Mouse (Mus musculus) hindbrain, embryonic 11.5 days (tissue): ENCODE measurements around the gene Bcl2. TPM values are rescaled to one million over a fixed set of nuclear protein-coding genes. Genes with fewer than 3 reads are reported as not detected.
A peak's percentile ranks its signal among the peaks of the same experiment; 100 is the strongest.

Source experiments
- ATAC-seq: fragments of 200-750 bp; cut with Nextera tagmentation; 2 replicates; pipeline ENCODE4 v1.8.0; 2017; ENCODE audit warnings: mild to moderate bottlenecking, moderate TSS enrichment, moderate library complexity; ENCODE audit not compliant: low FRiP score
- DNase-seq: peaks from one replicate; pipeline ENCODE4 v3.0.0-alpha.2; 2015; ENCODE audit warnings: low spot score
- H3K27ac ChIP-seq: fragments of 300-500 bp; sonication (generic); 2 replicates; pipeline ENCODE4 v1.5.1; 2014; ENCODE audit warnings: mild to moderate bottlenecking, low read depth, low read length
- H3K27me3 ChIP-seq: fragments of 300-500 bp; sonication (generic); 2 replicates; pipeline ENCODE4 v1.6.1; 2014; ENCODE audit warnings: mild to moderate bottlenecking, low read length, moderate library complexity, mixed read lengths; ENCODE audit not compliant: control insufficient read depth, insufficient read depth
- H3K36me3 ChIP-seq: fragments of 300-500 bp; sonication (generic); 2 replicates; pipeline ENCODE4 v1.6.1; 2014; ENCODE audit warnings: mild to moderate bottlenecking, low read length, moderate library complexity, mixed read lengths; ENCODE audit not compliant: control insufficient read depth, insufficient read depth
- H3K4me1 ChIP-seq: fragments of 300-500 bp; sonication (generic); replicated peaks from 2 replicates; pipeline ENCODE4 v1.6.1; 2014; ENCODE audit warnings: low read length, mixed read lengths; ENCODE audit not compliant: control insufficient read depth, insufficient read depth
- H3K4me2 ChIP-seq: fragments of 300-500 bp; sonication (generic); replicated peaks from 2 replicates; pipeline ENCODE4 v1.6.1; 2014; ENCODE audit warnings: mild to moderate bottlenecking, low read depth, low read length
- H3K4me3 ChIP-seq: fragments of 300-500 bp; sonication (generic); 2 replicates; pipeline ENCODE4 v1.5.1; 2014; ENCODE audit warnings: low read depth, low read length
- H3K9ac ChIP-seq: fragments of 300-500 bp; sonication (generic); 2 replicates; pipeline ENCODE4 v1.6.1; 2014; ENCODE audit warnings: low read depth, low read length
- H3K9me3 ChIP-seq: fragments of 300-500 bp; sonication (generic); 2 replicates; pipeline ENCODE4 v1.6.1; 2016; ENCODE audit warnings: low read length; ENCODE audit not compliant: control insufficient read depth
- WGBS: fragments of 180-500 bp; shearing (Covaris S2); extraction: QIAGEN DNeasy Blood & Tissue Kit; methylation state at CpG from one replicate; pipeline ENCODE4 v1.1.7; 2014; 5-methylcytosine and 5-hydroxymethylcytosine counted together
- polyA plus RNA-seq: library from polyadenylated mRNA; unstranded; fragments of >200 nt; fragmentation: Nextera tagmentation; extraction: Ambion mirVana; gene quantifications from 2 replicates; pipeline ENCODE4 v1.2.1, GENCODE M21; 2014

The Bcl2 gene
- polyA plus RNA-seq, 1 experiment from 2014 or later: 6.9 TPM

DNA sequence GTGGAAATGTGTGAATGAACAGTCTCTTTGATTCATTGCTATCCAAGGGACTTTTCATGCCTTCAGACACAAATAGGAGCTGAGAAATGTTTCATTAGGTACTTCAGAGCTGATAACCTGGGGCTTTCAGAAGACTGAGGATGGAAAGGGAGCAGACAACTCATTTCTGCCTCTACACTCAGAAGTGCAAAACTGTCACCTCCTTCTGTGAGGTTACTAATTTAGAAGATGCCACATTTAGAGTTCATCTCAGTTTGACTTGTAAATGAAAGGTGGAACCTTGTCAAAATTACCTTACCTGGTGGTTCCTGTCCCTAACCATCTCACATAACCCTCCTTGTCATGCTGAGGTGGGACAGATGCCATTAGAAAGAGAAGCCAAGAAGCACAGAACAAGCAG lies 128.7 kb downstream of the Bcl2 start:
- H3K36me3 ChIP-seq: no peaks in the 10 kb centered on the region
- H3K27ac ChIP-seq: no peak overlapping the region
- DNase-seq: no peak
- no peak overlapping the region for H3K9ac ChIP-seq
- H3K4me2 ChIP-seq: no peak overlapping the region
- no peak overlapping the region for H3K4me3 ChIP-seq
- no peaks in the 10 kb centered on the region for H3K9me3 ChIP-seq
- no peak for ATAC-seq
- no peaks in the 10 kb centered on the region for H3K4me1 ChIP-seq
- no peaks in the 10 kb centered on the region for H3K27me3 ChIP-seq

DNA sequence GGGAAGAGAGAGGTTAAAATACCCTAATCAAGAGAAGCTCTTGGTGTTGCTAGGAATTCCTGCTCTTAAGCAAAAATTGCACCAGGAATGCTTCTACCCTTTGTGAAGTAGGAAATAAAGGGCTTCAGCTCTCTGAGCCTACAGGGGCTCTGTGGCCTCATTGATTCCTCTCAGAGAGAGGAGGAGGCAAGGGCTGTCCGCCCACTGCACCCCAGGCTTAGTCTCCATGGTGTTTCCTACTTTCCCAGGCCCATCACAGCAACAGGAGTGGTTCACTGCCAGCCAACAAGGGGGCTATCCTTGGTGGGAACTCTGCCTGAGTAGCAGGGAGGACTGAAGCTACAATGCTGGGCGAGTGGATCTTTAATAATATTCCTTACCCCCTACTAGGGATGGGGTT lies 129.2 kb downstream of the Bcl2 start:
- no peaks in the 10 kb centered on the region for H3K9me3 ChIP-seq
- no peaks in the 10 kb centered on the region for H3K4me1 ChIP-seq
- H3K4me3 ChIP-seq: no peak overlapping the region
- no peaks in the 10 kb centered on the region for H3K27me3 ChIP-seq
- no peak overlapping the region for H3K9ac ChIP-seq
- DNase-seq: no peak
- no peak overlapping the region for H3K4me2 ChIP-seq
- 58% methylated on average over 2 of the region's 2 CpGs for WGBS
- no peak overlapping the region for H3K27ac ChIP-seq
- ATAC-seq: no peak
- no peaks in the 10 kb centered on the region for H3K36me3 ChIP-seq

DNA sequence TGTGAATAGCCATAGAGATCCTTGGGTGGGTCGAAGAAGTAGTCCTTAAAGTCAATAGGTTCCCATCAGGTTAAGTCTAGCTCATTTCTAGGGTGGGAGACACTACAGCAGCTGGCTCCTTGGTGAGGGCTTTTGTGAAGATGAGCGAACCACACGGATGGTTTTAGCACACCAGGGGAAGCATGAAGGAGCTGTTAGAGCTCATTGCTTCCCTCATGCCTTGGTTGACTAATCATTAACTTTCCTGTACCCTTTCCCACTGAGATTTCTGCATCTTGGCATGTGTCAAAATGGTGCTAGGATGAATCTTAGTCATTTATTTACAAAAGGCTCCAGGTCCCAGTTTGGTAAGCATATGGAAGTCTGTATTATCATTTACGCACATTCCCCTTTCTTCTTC lies 129.8 kb downstream of the Bcl2 start:
- Histone ChIP-seq H3K4me3 (no peak overlapping the region), H3K27me3 (no peaks in the 10 kb centered on the region), H3K9me3 (no peaks in the 10 kb centered on the region), H3K9ac (no peak overlapping the region), H3K27ac (no peak overlapping the region), H3K4me2 (no peak overlapping the region), H3K36me3 (no peaks in the 10 kb centered on the region), H3K4me1 (no peaks in the 10 kb centered on the region)
- DNase-seq: no peak
- WGBS: 77% methylated on average over 4 of the region's 4 CpGs
- ATAC-seq: no peak

DNA sequence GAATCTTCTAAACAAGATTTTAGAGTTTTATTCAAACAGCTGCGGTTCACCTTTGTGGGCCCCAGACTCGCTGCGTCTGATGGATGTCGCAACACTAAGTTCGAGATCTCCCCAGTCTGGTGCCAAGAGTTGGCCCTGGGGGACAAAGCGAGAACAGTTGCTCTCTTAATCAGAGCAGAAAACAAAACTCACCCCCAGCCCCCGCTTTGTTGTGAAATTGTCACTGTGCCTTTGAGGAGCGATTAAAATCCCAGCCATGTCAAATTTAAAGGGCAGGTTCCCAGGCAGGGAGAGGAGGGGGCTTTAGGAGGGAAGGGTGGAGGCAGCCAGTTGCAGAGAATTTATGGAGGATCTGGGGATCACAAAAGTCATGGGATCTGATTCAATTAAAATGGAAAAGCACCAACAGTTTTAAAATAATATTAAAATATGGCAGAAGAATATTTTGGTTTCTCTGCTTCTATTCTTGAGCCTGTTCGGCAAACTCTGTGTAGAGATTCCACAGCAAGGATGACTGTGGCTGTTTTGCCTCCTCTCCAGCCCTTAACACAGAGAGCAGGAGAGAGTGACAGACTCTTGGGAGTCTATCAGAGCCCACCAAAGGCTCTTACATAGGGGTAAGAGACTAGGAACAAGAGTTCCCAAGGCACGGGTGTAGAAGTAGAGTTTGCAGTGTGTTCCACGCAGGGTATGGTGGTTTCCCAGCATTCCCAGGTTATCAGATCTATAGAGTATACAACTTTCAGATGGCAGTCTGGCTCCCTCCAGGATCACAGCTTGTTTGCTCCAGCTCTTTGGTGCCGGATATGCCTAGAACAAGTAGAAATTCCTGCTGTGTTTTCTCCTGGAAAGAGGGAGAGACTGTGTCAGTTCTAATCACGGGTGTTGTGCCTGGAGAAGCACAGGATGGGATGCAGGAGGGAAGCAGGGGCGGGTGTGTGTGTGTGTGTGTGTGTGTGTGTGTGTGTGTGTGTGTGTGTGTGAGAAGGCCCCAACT lies 130.5 kb downstream of the Bcl2 start:
- no peaks in the 10 kb centered on the region for H3K9me3 ChIP-seq
- H3K9ac ChIP-seq: no peak overlapping the region
- peak; percentile 8 for DNase-seq
- 0 out of 2 replicates have a peak overlapping the region, but pooled peaks have one; percentile 24 for H3K27ac ChIP-seq
- no peaks in the 10 kb centered on the region for H3K36me3 ChIP-seq
- H3K27me3 ChIP-seq: no peaks in the 10 kb centered on the region
- peak; percentile 56 for ATAC-seq
- H3K4me2 ChIP-seq: no peak overlapping the region
- WGBS: 61% methylated on average over 14 of the region's 14 CpGs
- no peak overlapping the region for H3K4me3 ChIP-seq
- no peaks in the 10 kb centered on the region for H3K4me1 ChIP-seq

DNA sequence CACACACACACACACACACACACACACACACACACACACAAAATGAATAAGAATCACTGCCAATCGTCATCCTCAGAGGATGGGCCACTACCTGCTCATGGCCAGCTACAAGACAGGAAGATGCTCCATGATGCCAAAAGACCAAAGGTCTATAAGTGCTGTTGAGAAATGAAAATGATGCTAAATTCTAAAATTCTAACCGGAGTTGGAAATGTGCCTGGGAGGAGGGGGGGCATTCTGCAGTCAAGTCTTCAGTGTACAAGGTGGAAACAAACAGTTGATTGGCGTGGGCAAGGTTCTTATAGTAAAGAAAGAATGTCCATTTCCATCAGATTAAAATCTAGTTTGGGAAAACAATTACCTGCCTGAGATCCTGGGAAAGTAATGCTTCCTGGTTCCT lies 131.3 kb downstream of the Bcl2 start:
- Histone ChIP-seq H3K27ac (no peak overlapping the region), H3K36me3 (no peaks in the 10 kb centered on the region), H3K4me2 (no peak overlapping the region), H3K9me3 (no peaks in the 10 kb centered on the region), H3K9ac (no peak overlapping the region), H3K4me1 (no peaks in the 10 kb centered on the region), H3K27me3 (no peaks in the 10 kb centered on the region), H3K4me3 (no peak overlapping the region)
- ATAC-seq (no peak), DNase-seq (no peak)
- WGBS: 87% methylated on average over 3 of the region's 3 CpGs

DNA sequence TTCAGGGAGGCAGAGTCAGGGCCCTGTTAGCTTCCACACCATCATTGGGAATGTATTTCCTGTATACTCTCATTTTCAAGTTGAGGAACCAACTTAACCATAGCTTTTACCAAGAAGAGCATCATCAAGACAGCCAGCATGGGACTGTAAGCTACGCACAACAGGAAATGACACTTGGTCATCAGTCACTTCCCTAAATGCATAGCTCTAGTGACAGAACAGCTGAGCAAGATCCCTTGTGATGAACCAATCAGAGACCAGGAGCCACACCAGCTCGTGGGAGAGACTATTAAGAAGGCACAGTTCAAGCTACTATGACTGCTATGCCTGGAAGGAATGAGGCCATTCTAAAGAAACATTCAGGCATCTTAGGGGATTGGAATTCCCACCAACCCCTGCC lies 132.3 kb downstream of the Bcl2 start:
- H3K9ac ChIP-seq: no peak overlapping the region
- no peaks in the 10 kb centered on the region for H3K27me3 ChIP-seq
- DNase-seq: no peak
- H3K4me2 ChIP-seq: no peak overlapping the region
- no peak overlapping the region for H3K27ac ChIP-seq
- no peak for ATAC-seq
- WGBS: 59% methylated on average over 2 of the region's 2 CpGs
- no peaks in the 10 kb centered on the region for H3K36me3 ChIP-seq
- H3K4me3 ChIP-seq: no peak overlapping the region
- no peaks in the 10 kb centered on the region for H3K9me3 ChIP-seq
- no peaks in the 10 kb centered on the region for H3K4me1 ChIP-seq

DNA sequence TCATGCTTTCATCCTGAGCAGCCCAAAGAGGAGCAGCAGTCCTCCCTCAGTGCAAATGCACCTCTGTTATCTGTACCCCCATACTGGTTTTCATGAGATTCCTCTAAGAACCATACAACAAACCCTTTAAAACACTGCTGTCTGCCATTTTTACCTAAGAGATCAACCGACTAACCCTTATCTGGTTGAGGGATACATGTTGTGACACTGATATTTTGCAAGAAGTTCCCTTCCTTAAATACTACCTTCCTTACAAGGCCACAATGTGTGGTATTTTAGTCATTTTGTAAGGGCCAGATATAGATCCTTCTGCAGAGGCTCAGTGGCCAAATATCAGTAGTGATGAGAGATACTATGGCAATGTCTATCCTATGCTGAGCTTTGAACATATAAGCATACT lies 134.3 kb downstream of the Bcl2 start:
- DNase-seq (no peak), ATAC-seq (no peak)
- no peak overlapping the region for H3K4me2 ChIP-seq
- no peaks in the 10 kb centered on the region for H3K36me3 ChIP-seq
- no peak overlapping the region for H3K9ac ChIP-seq
- H3K27me3 ChIP-seq: no peaks in the 10 kb centered on the region
- WGBS: 92% methylated on average over 1 of the region's 1 CpGs
- no peaks in the 10 kb centered on the region for H3K9me3 ChIP-seq
- H3K27ac ChIP-seq: no peak overlapping the region
- H3K4me1 ChIP-seq: no peaks in the 10 kb centered on the region
- no peak overlapping the region for H3K4me3 ChIP-seq

DNA sequence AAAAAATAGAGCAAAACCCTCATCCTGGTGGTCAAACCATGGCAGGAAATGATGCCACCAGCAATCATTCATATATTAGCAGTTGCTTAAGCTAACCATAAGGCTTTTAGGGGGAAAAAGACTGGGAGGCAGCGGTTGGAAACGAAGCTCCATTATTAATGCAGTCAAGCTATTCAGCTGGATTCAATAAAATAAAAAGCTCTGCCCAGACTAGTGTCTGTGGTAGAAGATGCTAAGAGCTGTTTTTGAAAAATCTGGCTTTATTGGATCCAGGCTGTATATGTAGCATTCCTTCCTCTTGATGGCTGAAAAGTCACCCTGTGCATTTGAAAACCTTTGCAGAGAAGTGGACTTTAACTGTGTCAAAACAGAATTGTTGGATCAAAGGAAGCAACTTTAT lies 141.6 kb downstream of the Bcl2 start:
- Histone ChIP-seq H3K27ac (no peak overlapping the region), H3K4me1 (no peaks in the 10 kb centered on the region), H3K9me3 (no peaks in the 10 kb centered on the region), H3K9ac (no peak overlapping the region), H3K4me2 (no peak overlapping the region), H3K4me3 (no peak overlapping the region), H3K36me3 (no peaks in the 10 kb centered on the region), H3K27me3 (no peaks in the 10 kb centered on the region)
- WGBS: 93% methylated on average over 2 of the region's 2 CpGs
- ATAC-seq (no peak), DNase-seq (no peak)

DNA sequence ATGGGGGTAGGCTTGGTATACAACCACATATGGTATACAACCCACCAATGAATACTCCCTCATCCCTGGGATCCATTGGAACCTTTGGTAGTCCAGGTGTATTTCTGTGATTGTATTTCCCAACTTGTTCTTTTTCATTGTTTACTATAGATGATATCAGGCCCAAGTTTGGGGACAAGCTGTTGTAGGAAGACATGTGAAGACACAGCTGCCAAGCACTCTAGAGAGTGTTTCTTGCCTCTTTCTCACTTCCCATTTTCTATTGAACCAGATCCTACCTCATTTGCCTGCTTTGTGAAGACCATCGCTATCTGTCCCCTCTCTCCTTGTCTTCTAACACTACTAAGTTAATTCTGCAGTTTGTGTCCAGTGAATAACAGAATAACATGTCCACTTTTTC lies 143.2 kb downstream of the Bcl2 start:
- Histone ChIP-seq H3K9ac (no peak overlapping the region), H3K4me3 (no peak overlapping the region), H3K9me3 (no peaks in the 10 kb centered on the region), H3K36me3 (no peaks in the 10 kb centered on the region), H3K4me2 (no peak overlapping the region), H3K27ac (no peak overlapping the region), H3K4me1 (no peaks in the 10 kb centered on the region), H3K27me3 (no peaks in the 10 kb centered on the region)
- WGBS: 89% methylated on average over 1 of the region's 1 CpGs
- DNase-seq (no peak), ATAC-seq (no peak)
